Mouse (Mus musculus) kidney, adult 2 months (tissue): ENCODE results near the gene Olfr832.

Experiments
- CTCF ChIP-seq: fragments of 200-500 bp; conservative IDR thresholded peaks from 2 replicates; pipeline ENCODE4 v1.5.1; 2011; ENCODE audit warnings: low read depth, mild to moderate bottlenecking, control low read depth, low read length, moderate library complexity, mixed read lengths; ENCODE audit not compliant: insufficient read depth, insufficient read length
- POLR2A ChIP-seq: fragments of 200-500 bp; IDR thresholded peaks from one replicate; pipeline ENCODE4 v1.6.1; 2011; ENCODE audit warnings: low read depth, low read length, control low read depth

GRCm38 (mm10) chr9:18987690-18988089 lies 50.8 kb downstream of the Olfr832 start, which contains the start of gene Olfr834:
- TF ChIP-seq CTCF (no peak), POLR2A (no peak)
